Mouse (Mus musculus) G1E (cell line): Measurements from ENCODE around the gene Cmc1.

Experiments
- CTCF ChIP-seq: IDR thresholded peaks from 2 replicates; pipeline ENCODE4 v1.5.1; 2012; ENCODE audit warnings: low read depth, low read length, inconsistent platforms, mixed read lengths
- GATA1 ChIP-seq: IDR thresholded peaks from 2 replicates; pipeline ENCODE4 v1.6.1; 2012; ENCODE audit warnings: borderline replicate concordance, low read length, inconsistent platforms, mixed read lengths

- no peak for TF ChIP-seq CTCF
- no peak for TF ChIP-seq GATA1
Observed at GRCm38 (mm10) chr9:118196661-118197390, 46.8 kb upstream of the Cmc1 start.
